8 mouse cellular contexts compared by ENCODE assay signal in the genomic region with DNA sequence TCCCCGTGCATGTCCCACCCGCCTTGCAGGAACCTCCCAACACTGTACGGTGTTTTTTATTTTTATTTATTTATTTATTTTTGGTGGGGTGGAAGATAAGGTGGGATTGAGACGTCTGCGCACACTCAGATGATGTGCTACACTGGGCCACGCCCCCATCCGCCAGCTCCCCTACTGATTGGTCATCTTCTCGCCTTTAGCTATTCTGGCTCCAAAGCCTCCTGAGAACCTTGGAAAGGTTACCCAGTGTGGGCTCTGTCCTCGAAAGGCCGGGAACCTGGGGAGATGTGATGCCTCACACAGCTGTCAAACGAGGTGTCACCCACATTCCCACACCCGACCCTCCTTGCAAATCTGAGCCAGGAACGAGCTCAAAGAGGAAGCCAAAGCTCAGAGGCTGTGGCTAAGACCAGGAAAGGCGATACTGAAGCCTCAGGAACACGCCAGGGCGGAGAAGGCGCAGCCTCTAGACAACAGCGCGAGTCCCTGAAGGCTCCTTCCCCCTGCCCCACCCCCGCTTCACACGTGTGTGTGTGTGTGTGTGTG. TPM values are rescaled to one million over a fixed set of nuclear protein-coding genes. Genes with fewer than 3 reads are reported as not detected.
DNase-seq lines count a peak whose midpoint lies in the region; ATAC-seq and TF ChIP-seq lines count a peak whose summit lies in the region.

No protein-coding gene starts in this region.

- peak overlapping the region; percentile 59 for H3K9ac ChIP-seq in forebrain, embryonic 12.5 days
- H3K9ac ChIP-seq in midbrain, postnatal 0 days (replicated peaks; ENCODE audit: low read length, poor library complexity, severe bottlenecking), result peak overlapping the region; percentile 61

- no peaks in the 10 kb centered on the region for H3K36me3 ChIP-seq in forebrain, embryonic 12.5 days (replicated peaks)
- no peaks in the 10 kb centered on the region for H3K36me3 ChIP-seq in midbrain, postnatal 0 days (ENCODE audit: insufficient read depth, low read length)

- peak; percentile 50 for ATAC-seq in forebrain, embryonic 12.5 days (ENCODE audit: low FRiP score)
- ATAC-seq in midbrain, postnatal 0 days (ENCODE audit: low FRiP score), result peak; percentile 72

- peak; percentile 72 for DNase-seq in retina, postnatal 1 day
- no peak for DNase-seq in retina, embryonic 14.5 days (ENCODE audit: low spot score)
- DNase-seq in cerebellum, adult 18-20 months, result peak; percentile 73 to 79
- DNase-seq in kidney, postnatal 4 days, result peak; percentile 53 to 66
- DNase-seq in midbrain, postnatal 0 days (ENCODE audit: low spot score), result peak; percentile 90
- no peak for DNase-seq in frontal cortex, postnatal 25 days (ENCODE audit: low spot score in 2 of 2)
- no peak for DNase-seq in urinary bladder, adult 18-20 months (ENCODE audit: low spot score in 2 of 2)

- H3K27me3 ChIP-seq in forebrain, embryonic 12.5 days, result peaks cover 35% of the 10 kb centered on the region
- no peaks in the 10 kb centered on the region for H3K27me3 ChIP-seq in midbrain, postnatal 0 days (ENCODE audit: insufficient read depth, low read length)

- peak overlapping the region; percentile 30 for H3K4me3 ChIP-seq in forebrain, embryonic 12.5 days (replicated peaks)
- H3K4me3 ChIP-seq in midbrain, postnatal 0 days (ENCODE audit: low read depth, low read length), result peak overlapping the region; percentile 35

- peaks cover 32% of the 10 kb centered on the region for H3K4me1 ChIP-seq in forebrain, embryonic 12.5 days
- H3K4me1 ChIP-seq in midbrain, postnatal 0 days (ENCODE audit: insufficient read depth, low read length), result peaks cover 9% of the 10 kb centered on the region

- no peak for TF ChIP-seq CTCF in midbrain, postnatal 0 days (IDR thresholded peaks at IDR 0.05)

- no peaks in the 10 kb centered on the region for H3K9me3 ChIP-seq in forebrain, embryonic 12.5 days
- no peaks in the 10 kb centered on the region for H3K9me3 ChIP-seq in midbrain, postnatal 0 days (ENCODE audit: low read length)

- H3K4me2 ChIP-seq in forebrain, embryonic 12.5 days, result peak overlapping the region; percentile 54
- peak overlapping the region; percentile 69 for H3K4me2 ChIP-seq in midbrain, postnatal 0 days (ENCODE audit: low read depth, low read length, poor library complexity, severe bottlenecking)

- 7% methylated on average over 20 of the region's 21 CpGs for WGBS in forebrain, embryonic 12.5 days
- WGBS in midbrain, postnatal 0 days, result 6% methylated on average over 19 of the region's 21 CpGs

- peak overlapping the region; percentile 68; the same call in 1 of the 2 replicates for H3K27ac ChIP-seq in forebrain, embryonic 12.5 days
- H3K27ac ChIP-seq in midbrain, postnatal 0 days (ENCODE audit: low read depth, low read length), result peak overlapping the region; percentile 83

RNA-seq across cellular contexts. Expression of gene Fcho1, which starts 2.8 kb away (rescaled TPM):
- polyA plus RNA-seq in forebrain, embryonic 12.5 days (2016; fragmentation: Nextera tagmentation; extraction: Ambion mirVana), result 38.4 and 38.9 TPM in 2 replicates
- 109 and 114 TPM in 2 replicates for total RNA-seq in midbrain, postnatal 0 days (2014; rRNA removed)
- 88.4 and 89.5 TPM in 2 replicates for polyA plus RNA-seq in midbrain, postnatal 0 days (2015; fragmentation: Nextera tagmentation; extraction: Ambion mirVana)

RNA-seq across cellular contexts. Expression of gene B3gnt3, which starts 26.7 kb away (rescaled TPM):
- 0.36 and 0.72 TPM in 2 replicates for polyA plus RNA-seq in forebrain, embryonic 12.5 days (2016; fragmentation: Nextera tagmentation; extraction: Ambion mirVana)
- 0.24 and 1.6 TPM in 2 replicates for total RNA-seq in midbrain, postnatal 0 days (2014; rRNA removed)
- polyA plus RNA-seq in midbrain, postnatal 0 days (2015; fragmentation: Nextera tagmentation; extraction: Ambion mirVana), result 0.31 and 0.50 TPM in 2 replicates

RNA-seq across cellular contexts. Expression of gene Insl3, which starts 39.3 kb away (rescaled TPM):
- not detected in 2 replicates for polyA plus RNA-seq in forebrain, embryonic 12.5 days (2016; fragmentation: Nextera tagmentation; extraction: Ambion mirVana)
- total RNA-seq in midbrain, postnatal 0 days (2014; rRNA removed), result not detected in 2 replicates
- 1.2 and 2.1 TPM in 2 replicates for polyA plus RNA-seq in midbrain, postnatal 0 days (2015; fragmentation: Nextera tagmentation; extraction: Ambion mirVana)

RNA-seq across cellular contexts. Expression of gene Jak3, which starts 52.2 kb away (rescaled TPM):
- 2.5 and 2.9 TPM in 2 replicates for polyA plus RNA-seq in forebrain, embryonic 12.5 days (2016; fragmentation: Nextera tagmentation; extraction: Ambion mirVana)
- total RNA-seq in midbrain, postnatal 0 days (2014; rRNA removed), result 9.0 and 12.3 TPM in 2 replicates
- 6.4 and 7.1 TPM in 2 replicates for polyA plus RNA-seq in midbrain, postnatal 0 days (2015; fragmentation: Nextera tagmentation; extraction: Ambion mirVana)

RNA-seq across cellular contexts. Expression of gene Unc13a, which starts 56.8 kb away (rescaled TPM):
- polyA plus RNA-seq in forebrain, embryonic 12.5 days (2016; fragmentation: Nextera tagmentation; extraction: Ambion mirVana), result 13.7 and 16.0 TPM in 2 replicates
- 69.0 and 70.8 TPM in 2 replicates for total RNA-seq in midbrain, postnatal 0 days (2014; rRNA removed)
- 14.5 and 16.2 TPM in 2 replicates for polyA plus RNA-seq in midbrain, postnatal 0 days (2015; fragmentation: Nextera tagmentation; extraction: Ambion mirVana)

Comparison
In these comparisons a context has a peak if more than half of its experiments do, and no peak if none do; other contexts are left out.
1. DNase-seq: peak in retina, postnatal 1 day (single experiment), cerebellum, adult 18-20 months (2 of 2), kidney, postnatal 4 days (2 of 2) and midbrain, postnatal 0 days (single experiment); none in retina, embryonic 14.5 days (single experiment), frontal cortex, postnatal 25 days (0 of 2) and urinary bladder, adult 18-20 months (0 of 2).